In genomic region chr19:7382248-7382902, GRCm38 (mm10) we compare ENCODE assay signal across 8 mouse cellular contexts. TPM values are rescaled to one million over a fixed set of nuclear protein-coding genes. Genes with fewer than 3 reads are reported as not detected.
A peak's percentile ranks its signal among the peaks of the same experiment; 100 is the strongest.
DNase-seq lines count a peak whose midpoint lies in the region; ATAC-seq and TF ChIP-seq lines count a peak whose summit lies in the region.

No protein-coding gene starts in this region.

- peak overlapping the region; percentile 92 for H3K9ac ChIP-seq in hindbrain, embryonic 16.5 days (ENCODE audit: low read depth, low read length)

- peak; percentile 9 for ATAC-seq in activated CD4-positive, CD25-positive, alpha-beta regulatory T cell, adult 4 months
- ATAC-seq in hindbrain, embryonic 16.5 days: peak; percentile 41

- no peaks in the 10 kb centered on the region for H3K27me3 ChIP-seq in hindbrain, embryonic 16.5 days (replicated peaks; ENCODE audit: control insufficient read depth, insufficient read depth, low read length)
- no peaks in the 10 kb centered on the region for H3K27me3 ChIP-seq in megakaryocyte, embryonic 14.5 days (replicated peaks)

- H3K27ac ChIP-seq in gastrocnemius, adult 2 months: peak overlapping the region; percentile 93
- peak overlapping the region; percentile 95 for H3K27ac ChIP-seq in hindbrain, embryonic 16.5 days (ENCODE audit: low read depth, low read length)

- peaks cover 22% of the 10 kb centered on the region for H3K4me1 ChIP-seq in hindbrain, embryonic 16.5 days (ENCODE audit: control insufficient read depth, insufficient read depth, low read depth, low read length)
- H3K4me1 ChIP-seq in megakaryocyte, embryonic 14.5 days: peaks cover 54% of the 10 kb centered on the region

- WGBS in hindbrain, embryonic 16.5 days: 1% methylated on average over 47 of the region's 60 CpGs

- peak overlapping the region; percentile 93 for H3K4me3 ChIP-seq in gastrocnemius, adult 2 months
- peak overlapping the region; percentile 95 for H3K4me3 ChIP-seq in hindbrain, embryonic 16.5 days (ENCODE audit: low read length)
- peak overlapping the region; percentile 98 for H3K4me3 ChIP-seq in megakaryocyte, embryonic 14.5 days (replicated peaks)

- H3K36me3 ChIP-seq in hindbrain, embryonic 16.5 days (ENCODE audit: control insufficient read depth, insufficient read depth, low read length): peaks cover 2% of the 10 kb centered on the region; the same call in 1 of the 2 replicates
- peaks cover 36% of the 10 kb centered on the region for H3K36me3 ChIP-seq in megakaryocyte, embryonic 14.5 days (replicated peaks; ENCODE audit: low read length)

- peak overlapping the region; percentile 73 for H3K4me2 ChIP-seq in hindbrain, embryonic 16.5 days (ENCODE audit: low read length)

- DNase-seq in cerebellum, postnatal 4 days (ENCODE audit: low spot score in 2 of 2): peak; percentile 46 to 70
- peak; percentile 70 for DNase-seq in gastrocnemius, adult 2 months
- peak; percentile 31 to 89 for DNase-seq in left cerebral cortex, postnatal 10 days (ENCODE audit: extremely low spot score in 1 of 2, low spot score in 2 of 2)
- DNase-seq in right cerebral cortex, postnatal 10 days (ENCODE audit: low spot score in 2 of 2): peak; percentile 76 to 77
- DNase-seq in urinary bladder, postnatal 4 days (ENCODE audit: low spot score in 2 of 2): peak; percentile 63 to 78

- TF ChIP-seq CTCF in gastrocnemius, adult 2 months (IDR thresholded peaks at IDR 0.05): no peak

- intact Hi-C loops in gastrocnemius, adult 2 months (cut with DNase I): loop anchor here (5.0 kb wide), 1 partner anchor 40 kb away; the partner anchor contains the start of gene Mark2
- intact Hi-C loops in left cerebral cortex, postnatal 10 days (cut with DNase I): loop anchor here (1.0 kb wide), 1 partner anchor 36 kb away; no protein-coding TSS in a partner anchor

- H3K9me3 ChIP-seq in hindbrain, embryonic 16.5 days (ENCODE audit: control insufficient read depth, low read length): no peaks in the 10 kb centered on the region
- H3K9me3 ChIP-seq in megakaryocyte, embryonic 14.5 days: peaks cover 10% of the 10 kb centered on the region

RNA-seq across cellular contexts. Expression of gene Spindoc, which starts 0.4 kb away (rescaled TPM):
- 1 to 10 TPM; 1.5 to 5.3 TPM for polyA plus RNA-seq in activated CD4-positive, CD25-positive, alpha-beta regulatory T cell, adult 4 months (2017; shearing (Covaris generic))
- 1 to 10 TPM; 8.0 to 10.0 TPM for total RNA-seq in gastrocnemius, adult 2 months (2021)
- 23.4 and 34.0 TPM in 2 replicates for polyA plus RNA-seq in hindbrain, embryonic 16.5 days (2015; fragmentation: Nextera tagmentation; extraction: Ambion mirVana)
- 10 to 100 TPM; 33.4 to 38.2 TPM for total RNA-seq in left cerebral cortex, postnatal 10 days (2021)
- polyA plus RNA-seq in megakaryocyte, embryonic 14.5 days (2012; ENCODE audit: insufficient read depth, low replicate concordance): 40.6 and 204 TPM in 2 replicates

RNA-seq across cellular contexts. Expression of gene 2700081O15Rik, which starts 35.0 kb away (rescaled TPM):
- under 1 TPM in 1 of 2 experiments, not detected in 1; 0.12 TPM for polyA plus RNA-seq in activated CD4-positive, CD25-positive, alpha-beta regulatory T cell, adult 4 months (2017; shearing (Covaris generic))
- 1 to 10 TPM; 5.3 to 5.9 TPM for total RNA-seq in gastrocnemius, adult 2 months (2021)
- polyA plus RNA-seq in hindbrain, embryonic 16.5 days (2015; fragmentation: Nextera tagmentation; extraction: Ambion mirVana): 11.2 and 12.4 TPM in 2 replicates
- total RNA-seq in left cerebral cortex, postnatal 10 days (2021): 10 to 100 TPM; 51.2 to 51.5 TPM
- 4.0 and 14.7 TPM in 2 replicates for polyA plus RNA-seq in megakaryocyte, embryonic 14.5 days (2012; ENCODE audit: insufficient read depth, low replicate concordance)

RNA-seq across cellular contexts. Expression of gene Mark2, which starts 40.7 kb away (rescaled TPM):
- polyA plus RNA-seq in activated CD4-positive, CD25-positive, alpha-beta regulatory T cell, adult 4 months (2017; shearing (Covaris generic)): 10 to 100 TPM; 53.4 to 69.8 TPM
- 10 to 100 TPM; 36.9 to 37.1 TPM for total RNA-seq in gastrocnemius, adult 2 months (2021)
- 40.5 and 43.2 TPM in 2 replicates for polyA plus RNA-seq in hindbrain, embryonic 16.5 days (2015; fragmentation: Nextera tagmentation; extraction: Ambion mirVana)
- 100 to 1,000 TPM; 113 to 116 TPM for total RNA-seq in left cerebral cortex, postnatal 10 days (2021)
- polyA plus RNA-seq in megakaryocyte, embryonic 14.5 days (2012; ENCODE audit: insufficient read depth, low replicate concordance): 179 and 300 TPM in 2 replicates

Comparison
In these comparisons a context has a peak if more than half of its experiments do, and no peak if none do; other contexts are left out.
1. Peak in every context shown above with its lines: DNase-seq, ATAC-seq, H3K4me3 ChIP-seq and H3K27ac ChIP-seq.